Mouse (Mus musculus): ENCODE results near the gene Hba-a2. TPM values are rescaled to one million over a fixed set of nuclear protein-coding genes. Genes with fewer than 3 reads are reported as not detected.

Gene Hba-a2
- polyA plus RNA-seq, 1 experiment = not detected

GRCm38 (mm10) chr11:32309928-32310327, 13.6 kb downstream of the Hba-a2 start:
- Histone ChIP-seq H3K4me3 (ENCODE audit: insufficient read depth, low read length) (no peak overlapping the region), H3K4me1 (ENCODE audit: control insufficient read depth, insufficient read depth, low read length) (no peaks in the 10 kb centered on the region), H3K27ac (ENCODE audit: insufficient read depth, low read length) (no peak overlapping the region)
- TF ChIP-seq CTCF (IDR thresholded peaks at IDR 0.05; ENCODE audit: borderline replicate concordance, insufficient read depth, low read length) (no peak), POLR2A (IDR thresholded peaks at IDR 0.05; ENCODE audit: low read depth, low read length) (no peak)

- H3K4me3 ChIP-seq (ENCODE audit: insufficient read depth, low read length) = no peak overlapping the region
- H3K4me1 ChIP-seq (ENCODE audit: control insufficient read depth, insufficient read depth, low read length) = 0 out of 2 replicates have a peak, but pooled peaks cover 4% of the 10 kb centered on the region
- no peak overlapping the region for H3K27ac ChIP-seq (ENCODE audit: insufficient read depth, low read length)
- TF ChIP-seq POLR2A (IDR thresholded peaks at IDR 0.05; ENCODE audit: low read depth, low read length) = no peak
- no peak for TF ChIP-seq CTCF (IDR thresholded peaks at IDR 0.05; ENCODE audit: borderline replicate concordance, insufficient read depth, low read length)
Observed at GRCm38 (mm10) chr11:32316009-32316408, 19.7 kb downstream of the Hba-a2 start.

GRCm38 (mm10) chr11:32320507-32321195, 24.4 kb downstream of the Hba-a2 start:
- TF ChIP-seq CTCF (IDR thresholded peaks at IDR 0.05; ENCODE audit: borderline replicate concordance, insufficient read depth, low read length) (no peak), POLR2A (IDR thresholded peaks at IDR 0.05; ENCODE audit: low read depth, low read length) (no peak)
- H3K4me1 ChIP-seq (ENCODE audit: control insufficient read depth, insufficient read depth, low read length) = 0 out of 2 replicates have a peak, but pooled peaks cover 4% of the 10 kb centered on the region

GRCm38 (mm10) chr11:32321196-32321565, 24.9 kb downstream of the Hba-a2 start:
- Histone ChIP-seq H3K4me3 (ENCODE audit: insufficient read depth, low read length) (no peak overlapping the region), H3K27ac (ENCODE audit: insufficient read depth, low read length) (no peak overlapping the region), H3K4me1 (ENCODE audit: control insufficient read depth, insufficient read depth, low read length) (0 out of 2 replicates have a peak, but pooled peaks cover 4% of the 10 kb centered on the region)
- TF ChIP-seq CTCF (IDR thresholded peaks at IDR 0.05; ENCODE audit: borderline replicate concordance, insufficient read depth, low read length) = 0 out of 2 replicates have a peak, but pooled peaks have one; percentile 10
- no peak for TF ChIP-seq POLR2A (IDR thresholded peaks at IDR 0.05; ENCODE audit: low read depth, low read length)

More at GRCm38 (mm10) chr11:32320507-32321195, 24.4 kb downstream of the Hba-a2 start:
- no peak overlapping the region for H3K27ac ChIP-seq (ENCODE audit: insufficient read depth, low read length)
- no peak overlapping the region for H3K4me3 ChIP-seq (ENCODE audit: insufficient read depth, low read length)

GRCm38 (mm10) chr11:32324609-32325008, 28.3 kb downstream of the Hba-a2 start:
- peak; percentile 75 for TF ChIP-seq CTCF (IDR thresholded peaks at IDR 0.05; ENCODE audit: borderline replicate concordance, insufficient read depth, low read length)
- no peak for TF ChIP-seq POLR2A (IDR thresholded peaks at IDR 0.05; ENCODE audit: low read depth, low read length)
- Histone ChIP-seq H3K4me1 (ENCODE audit: control insufficient read depth, insufficient read depth, low read length) (0 out of 2 replicates have a peak, but pooled peaks cover 4% of the 10 kb centered on the region), H3K27ac (ENCODE audit: insufficient read depth, low read length) (no peak overlapping the region), H3K4me3 (ENCODE audit: insufficient read depth, low read length) (no peak overlapping the region)

GRCm38 (mm10) chr11:32331075-32331474, 34.8 kb downstream of the Hba-a2 start:
- TF ChIP-seq CTCF (IDR thresholded peaks at IDR 0.05; ENCODE audit: borderline replicate concordance, insufficient read depth, low read length) (no peak), POLR2A (IDR thresholded peaks at IDR 0.05; ENCODE audit: low read depth, low read length) (no peak)
- no peak overlapping the region for H3K27ac ChIP-seq (ENCODE audit: insufficient read depth, low read length)
- no peak overlapping the region for H3K4me3 ChIP-seq (ENCODE audit: insufficient read depth, low read length)
- no peaks in the 10 kb centered on the region for H3K4me1 ChIP-seq (ENCODE audit: control insufficient read depth, insufficient read depth, low read length)

- TF ChIP-seq POLR2A (IDR thresholded peaks at IDR 0.05; ENCODE audit: low read depth, low read length) (no peak), CTCF (IDR thresholded peaks at IDR 0.05; ENCODE audit: borderline replicate concordance, insufficient read depth, low read length) (no peak)
- Histone ChIP-seq H3K4me3 (ENCODE audit: insufficient read depth, low read length) (no peak overlapping the region), H3K27ac (ENCODE audit: insufficient read depth, low read length) (no peak overlapping the region), H3K4me1 (ENCODE audit: control insufficient read depth, insufficient read depth, low read length) (no peaks in the 10 kb centered on the region)
Observed at GRCm38 (mm10) chr11:32331861-32332260, 35.6 kb downstream of the Hba-a2 start.

- H3K4me3 ChIP-seq (ENCODE audit: insufficient read depth, low read length) = no peak overlapping the region
- TF ChIP-seq POLR2A (IDR thresholded peaks at IDR 0.05; ENCODE audit: low read depth, low read length) (no peak), CTCF (IDR thresholded peaks at IDR 0.05; ENCODE audit: borderline replicate concordance, insufficient read depth, low read length) (no peak)
- H3K27ac ChIP-seq (ENCODE audit: insufficient read depth, low read length) = no peak overlapping the region
- no peaks in the 10 kb centered on the region for H3K4me1 ChIP-seq (ENCODE audit: control insufficient read depth, insufficient read depth, low read length)
Observed at GRCm38 (mm10) chr11:32333235-32333634, 36.9 kb downstream of the Hba-a2 start.

- Histone ChIP-seq H3K4me1 (ENCODE audit: control insufficient read depth, insufficient read depth, low read length) (no peaks in the 10 kb centered on the region), H3K27ac (ENCODE audit: insufficient read depth, low read length) (no peak overlapping the region), H3K4me3 (ENCODE audit: insufficient read depth, low read length) (no peak overlapping the region)
- TF ChIP-seq POLR2A (IDR thresholded peaks at IDR 0.05; ENCODE audit: low read depth, low read length) (no peak), CTCF (IDR thresholded peaks at IDR 0.05; ENCODE audit: borderline replicate concordance, insufficient read depth, low read length) (no peak)
Observed at GRCm38 (mm10) chr11:32336435-32336907, 40.2 kb downstream of the Hba-a2 start.

- Histone ChIP-seq H3K4me3 (ENCODE audit: insufficient read depth, low read length) (no peak overlapping the region), H3K27ac (ENCODE audit: insufficient read depth, low read length) (no peak overlapping the region), H3K4me1 (ENCODE audit: control insufficient read depth, insufficient read depth, low read length) (no peaks in the 10 kb centered on the region)
- TF ChIP-seq POLR2A (IDR thresholded peaks at IDR 0.05; ENCODE audit: low read depth, low read length) = no peak
- TF ChIP-seq CTCF (IDR thresholded peaks at IDR 0.05; ENCODE audit: borderline replicate concordance, insufficient read depth, low read length) = no peak
Observed at GRCm38 (mm10) chr11:32339131-32339531, 42.8 kb downstream of the Hba-a2 start.
